Comparison of ENCODE assay signal across 24 mouse cellular contexts in genomic region chr4:117489975-117490374, GRCm38 (mm10). TPM values are rescaled to one million over a fixed set of nuclear protein-coding genes. Genes with fewer than 3 reads are reported as not detected.
DNase-seq lines count a peak whose midpoint lies in the region; ATAC-seq lines count a peak whose summit lies in the region.
"Had no signal": no experiment of that assay in that cellular context is flagged by ENCODE, and none has a peak within 500 bp of the region (broad histone marks: within the 10 kb centered on the region; RNA-seq: fewer than 3 reads in every experiment).

No protein-coding gene starts in this region.

- H3K36me3 ChIP-seq in hindbrain, embryonic 13.5 days, result no peaks in the 10 kb centered on the region
- no peaks in the 10 kb centered on the region for H3K36me3 ChIP-seq in hindbrain, embryonic 11.5 days (ENCODE audit: control insufficient read depth, insufficient read depth, low read length)
- no peaks in the 10 kb centered on the region for H3K36me3 ChIP-seq in midbrain, embryonic 13.5 days
- H3K36me3 ChIP-seq in midbrain, embryonic 11.5 days (ENCODE audit: control insufficient read depth, insufficient read depth, low read length), result no peaks in the 10 kb centered on the region
- H3K36me3 ChIP-seq in midbrain, embryonic 15.5 days (replicated peaks), result no peaks in the 10 kb centered on the region
- H3K36me3 ChIP-seq in midbrain, embryonic 10.5 days, result peaks cover 21% of the 10 kb centered on the region
- H3K36me3 ChIP-seq: embryonic facial prominence, embryonic 10.5 days; embryonic facial prominence, embryonic 12.5 days; G1E had no signal

- H3K4me2 ChIP-seq in hindbrain, embryonic 13.5 days, result 0 out of 2 replicates have a peak overlapping the region, but pooled peaks have one; percentile 13
- H3K4me2 ChIP-seq in hindbrain, embryonic 11.5 days (replicated peaks; ENCODE audit: low read depth, low read length), result no peak overlapping the region
- peak overlapping the region; percentile 11; the same call in 1 of the 2 replicates for H3K4me2 ChIP-seq in midbrain, embryonic 13.5 days (replicated peaks)
- H3K4me2 ChIP-seq in midbrain, embryonic 11.5 days, result no peak overlapping the region
- peak overlapping the region; percentile 17 for H3K4me2 ChIP-seq in midbrain, embryonic 15.5 days
- H3K4me2 ChIP-seq: embryonic facial prominence, embryonic 12.5 days; forebrain, embryonic 13.5 days had no signal

- no peak overlapping the region for H3K4me3 ChIP-seq in hindbrain, embryonic 13.5 days
- H3K4me3 ChIP-seq in hindbrain, embryonic 11.5 days (ENCODE audit: low read depth, low read length), result no peak overlapping the region
- no peak overlapping the region for H3K4me3 ChIP-seq in midbrain, embryonic 13.5 days (replicated peaks)
- H3K4me3 ChIP-seq in midbrain, embryonic 11.5 days (ENCODE audit: low read depth, low read length), result no peak overlapping the region
- no peak overlapping the region; the same call in 1 of the 2 replicates for H3K4me3 ChIP-seq in midbrain, embryonic 15.5 days
- no peak overlapping the region for H3K4me3 ChIP-seq in midbrain, embryonic 10.5 days
- H3K4me3 ChIP-seq: embryonic facial prominence, embryonic 10.5 days; embryonic facial prominence, embryonic 12.5 days; forebrain, embryonic 13.5 days had no signal

- H3K4me1 ChIP-seq in hindbrain, embryonic 13.5 days (replicated peaks), result peaks cover 23% of the 10 kb centered on the region
- H3K4me1 ChIP-seq in hindbrain, embryonic 11.5 days (replicated peaks; ENCODE audit: control insufficient read depth, insufficient read depth, low read length), result peaks cover 8% of the 10 kb centered on the region
- peaks cover 30% of the 10 kb centered on the region for H3K4me1 ChIP-seq in midbrain, embryonic 13.5 days (replicated peaks)
- peaks cover 18% of the 10 kb centered on the region for H3K4me1 ChIP-seq in midbrain, embryonic 11.5 days (ENCODE audit: control insufficient read depth, insufficient read depth, low read length)
- peaks cover 18% of the 10 kb centered on the region for H3K4me1 ChIP-seq in midbrain, embryonic 15.5 days
- peaks cover 76% of the 10 kb centered on the region for H3K4me1 ChIP-seq in midbrain, embryonic 10.5 days

- WGBS in hindbrain, embryonic 13.5 days, result 88% methylated on average over 14 of the region's 14 CpGs
- WGBS in hindbrain, embryonic 11.5 days, result 88% methylated on average over 14 of the region's 14 CpGs
- WGBS in midbrain, embryonic 13.5 days, result 87% methylated on average over 14 of the region's 14 CpGs
- WGBS in midbrain, embryonic 11.5 days, result 90% methylated on average over 14 of the region's 14 CpGs
- WGBS in midbrain, embryonic 15.5 days, result 86% methylated on average over 14 of the region's 14 CpGs
- 88% methylated on average over 14 of the region's 14 CpGs for WGBS in midbrain, embryonic 10.5 days

- H3K9me3 ChIP-seq in hindbrain, embryonic 13.5 days, result no peaks in the 10 kb centered on the region
- no peaks in the 10 kb centered on the region for H3K9me3 ChIP-seq in hindbrain, embryonic 11.5 days (ENCODE audit: control insufficient read depth, low read length)
- H3K9me3 ChIP-seq in midbrain, embryonic 13.5 days, result no peaks in the 10 kb centered on the region
- no peaks in the 10 kb centered on the region for H3K9me3 ChIP-seq in midbrain, embryonic 11.5 days (ENCODE audit: control insufficient read depth, low read length)
- no peaks in the 10 kb centered on the region for H3K9me3 ChIP-seq in midbrain, embryonic 15.5 days
- H3K9me3 ChIP-seq in midbrain, embryonic 10.5 days (replicated peaks), result no peaks in the 10 kb centered on the region
- H3K9me3 ChIP-seq: embryonic facial prominence, embryonic 10.5 days; embryonic facial prominence, embryonic 12.5 days; forebrain, embryonic 13.5 days had no signal

- H3K9ac ChIP-seq in hindbrain, embryonic 13.5 days, result no peak overlapping the region
- H3K9ac ChIP-seq in hindbrain, embryonic 11.5 days (ENCODE audit: low read depth, low read length), result no peak overlapping the region
- no peak overlapping the region for H3K9ac ChIP-seq in midbrain, embryonic 13.5 days (replicated peaks)
- no peak overlapping the region for H3K9ac ChIP-seq in midbrain, embryonic 11.5 days (ENCODE audit: low read length)
- H3K9ac ChIP-seq in midbrain, embryonic 15.5 days, result no peak overlapping the region
- H3K9ac ChIP-seq: embryonic facial prominence, embryonic 12.5 days; forebrain, embryonic 13.5 days had no signal

- H3K27ac ChIP-seq in hindbrain, embryonic 13.5 days, result no peak overlapping the region
- no peak overlapping the region for H3K27ac ChIP-seq in hindbrain, embryonic 11.5 days (ENCODE audit: low read depth, low read length)
- H3K27ac ChIP-seq in midbrain, embryonic 13.5 days, result 0 out of 2 replicates have a peak overlapping the region, but pooled peaks have one; percentile 11
- H3K27ac ChIP-seq in midbrain, embryonic 11.5 days (ENCODE audit: low read depth, low read length), result no peak overlapping the region
- H3K27ac ChIP-seq in midbrain, embryonic 15.5 days, result peak overlapping the region; percentile 31; the same call in 1 of the 2 replicates
- no peak overlapping the region for H3K27ac ChIP-seq in midbrain, embryonic 10.5 days (replicated peaks)
- H3K27ac ChIP-seq: embryonic facial prominence, embryonic 10.5 days; embryonic facial prominence, embryonic 12.5 days; forebrain, embryonic 13.5 days had no signal

- peak; percentile 88 for DNase-seq in heart, adult 11 months
- no peak for DNase-seq in heart, postnatal 25 days (ENCODE audit: low spot score)
- DNase-seq in hindbrain, embryonic 11.5 days (ENCODE audit: low spot score), result no peak
- DNase-seq in midbrain, embryonic 11.5 days (ENCODE audit: low spot score, missing footprints), result no peak
- DNase-seq in midbrain, embryonic 10.5 days (ENCODE audit: low spot score), result no peak
- DNase-seq: adrenal gland, adult 8-10 months; adrenal gland, postnatal 14 days; adrenal gland, postnatal 36 days; B cell, adult 2 months; cerebellum, adult 11-12 months; cerebellum, adult 2 months; cerebellum, adult 9-10 months; cerebellum, postnatal 10 days; cerebellum, postnatal 25 days had no signal

- intact Hi-C loops in heart, postnatal 25 days (cut with DNase I), result loop anchor here (5.0 kb wide), 1 partner anchor 187 kb away; no protein-coding TSS in a partner anchor

- ATAC-seq in hindbrain, embryonic 13.5 days (ENCODE audit: low FRiP score), result no peak
- ATAC-seq in hindbrain, embryonic 11.5 days (ENCODE audit: low FRiP score), result no peak
- ATAC-seq in midbrain, embryonic 13.5 days, result no peak
- ATAC-seq in midbrain, embryonic 11.5 days (ENCODE audit: low FRiP score), result no peak
- ATAC-seq in midbrain, embryonic 15.5 days (replicated peaks), result no peak
- ATAC-seq: activated CD4-positive, CD25-positive, alpha-beta regulatory T cell, adult 4 months; CD4-positive, CD25-positive, alpha-beta regulatory T cell, adult 4 months; forebrain, embryonic 13.5 days; Patski had no signal

- peaks cover 94% of the 10 kb centered on the region for H3K27me3 ChIP-seq in hindbrain, embryonic 13.5 days
- peaks cover 73% of the 10 kb centered on the region for H3K27me3 ChIP-seq in hindbrain, embryonic 11.5 days (ENCODE audit: control insufficient read depth, insufficient read depth, low read length)
- H3K27me3 ChIP-seq in midbrain, embryonic 13.5 days, result peaks cover 92% of the 10 kb centered on the region
- H3K27me3 ChIP-seq in midbrain, embryonic 11.5 days (ENCODE audit: control insufficient read depth, insufficient read depth, low read length), result peaks cover 86% of the 10 kb centered on the region
- peaks cover 71% of the 10 kb centered on the region for H3K27me3 ChIP-seq in midbrain, embryonic 15.5 days (replicated peaks)
- peaks cover 100% of the 10 kb centered on the region for H3K27me3 ChIP-seq in midbrain, embryonic 10.5 days (ENCODE audit: low read depth, poor library complexity, severe bottlenecking)

RNA-seq across cellular contexts. Expression of gene Rnf220, which starts 6.9 kb away (rescaled TPM):
- total RNA-seq in heart, postnatal 25 days (2021), result 10 to 100 TPM; 30.5 to 31.5 TPM
- 102 and 106 TPM in 2 replicates for polyA plus RNA-seq in hindbrain, embryonic 13.5 days (2015; fragmentation: Nextera tagmentation; extraction: Ambion mirVana)
- 54.1 and 55.5 TPM in 2 replicates for polyA plus RNA-seq in hindbrain, embryonic 11.5 days (2014; fragmentation: Nextera tagmentation; extraction: Ambion mirVana)
- 124 and 134 TPM in 2 replicates for polyA plus RNA-seq in midbrain, embryonic 13.5 days (2015; fragmentation: Nextera tagmentation; extraction: Ambion mirVana)
- 54.6 and 63.3 TPM in 2 replicates for polyA plus RNA-seq in midbrain, embryonic 11.5 days (2014; fragmentation: Nextera tagmentation; extraction: Ambion mirVana)
- polyA plus RNA-seq in midbrain, embryonic 15.5 days (2015; fragmentation: Nextera tagmentation; extraction: Ambion mirVana), result 136 and 140 TPM in 2 replicates
- polyA plus RNA-seq in midbrain, embryonic 10.5 days (2016; fragmentation: Nextera tagmentation; extraction: Ambion mirVana), result 102 and 111 TPM in 2 replicates

Comparison
In these comparisons a context has a peak if more than half of its experiments do, and no peak if none do; other contexts are left out.
1. H3K27ac ChIP-seq: peak in midbrain, embryonic 13.5 days (single experiment) and midbrain, embryonic 15.5 days (single experiment); none in hindbrain, embryonic 13.5 days (single experiment), hindbrain, embryonic 11.5 days (single experiment), midbrain, embryonic 11.5 days (single experiment) and midbrain, embryonic 10.5 days (single experiment).
2. H3K4me2 ChIP-seq: peak in hindbrain, embryonic 13.5 days (single experiment), midbrain, embryonic 13.5 days (single experiment) and midbrain, embryonic 15.5 days (single experiment); none in hindbrain, embryonic 11.5 days (single experiment) and midbrain, embryonic 11.5 days (single experiment).